Mouse (Mus musculus): Measurements from ENCODE around the gene Jph4. TPM values are rescaled to one million over a fixed set of nuclear protein-coding genes. Genes with fewer than 3 reads are reported as not detected.

Gene Jph4
- polyA plus RNA-seq, 2 experiments, result 0.04 TPM; not detected in 1

GRCm38 (mm10) chr14:55063581-55064381 is 53.0 kb downstream of the Jph4 start:
- no peak for DNase-seq (ENCODE audit: low read depth in 3 of 3, low spot score in 3 of 3)
- TF ChIP-seq EP300 (IDR thresholded peaks at IDR 0.05; ENCODE audit: low read depth) (no peak), CTCF (IDR thresholded peaks at IDR 0.05; ENCODE audit: low read depth) (no peak)
- H3K27ac ChIP-seq, result peak overlapping the region; percentile 85
- peak overlapping the region; percentile 89 for H3K4me2 ChIP-seq (ENCODE audit: low read depth)
- WGBS (ENCODE audit: insufficient replicate concordance), result 74% methylated on average over 22 of the region's 22 CpGs
- no peaks in the 10 kb centered on the region for H3K27me3 ChIP-seq (ENCODE audit: control insufficient read depth, insufficient read depth, low read length)
- ATAC-seq (ENCODE audit: insufficient read depth), result no peak
- peak overlapping the region; percentile 65 to 70 for H3K4me3 ChIP-seq (ENCODE audit: insufficient read depth in 1 of 2, low read depth in 2 of 2, low read length in 2 of 2)
- H3K9ac ChIP-seq (replicated peaks), result peak overlapping the region; percentile 97
- no peaks in the 10 kb centered on the region; the same call in 1 of the 2 replicates for H3K36me3 ChIP-seq (replicated peaks; ENCODE audit: control insufficient read depth, insufficient read depth, low read depth)
- H3K4me1 ChIP-seq (replicated peaks; ENCODE audit: control insufficient read depth in 2 of 2, insufficient read depth in 2 of 2, low read length in 1 of 2), result peaks cover 27 to 28% of the 10 kb centered on the region in 2 experiments
- H3K9me3 ChIP-seq (ENCODE audit: control insufficient read depth, low read length), result no peaks in the 10 kb centered on the region

- DNase-seq (ENCODE audit: low read depth in 3 of 3, low spot score in 3 of 3) (no peak), ATAC-seq (ENCODE audit: insufficient read depth) (peak; percentile 44)
- Histone ChIP-seq H3K36me3 (replicated peaks; ENCODE audit: control insufficient read depth, insufficient read depth, low read depth) (no peaks in the 10 kb centered on the region; the same call in 1 of the 2 replicates), H3K27me3 (ENCODE audit: control insufficient read depth, insufficient read depth, low read length) (no peaks in the 10 kb centered on the region), H3K4me2 (ENCODE audit: low read depth) (peak overlapping the region; percentile 89), H3K4me3 (ENCODE audit: insufficient read depth in 1 of 2, low read depth in 2 of 2, low read length in 2 of 2) (peak overlapping the region; percentile 65 to 70), H3K4me1 (replicated peaks; ENCODE audit: control insufficient read depth in 2 of 2, insufficient read depth in 2 of 2, low read length in 1 of 2) (peaks cover 33 to 35% of the 10 kb centered on the region in 2 experiments), H3K9ac (replicated peaks) (peak overlapping the region; percentile 97), H3K9me3 (ENCODE audit: control insufficient read depth, low read length) (no peaks in the 10 kb centered on the region), H3K27ac (peak overlapping the region; percentile 85)
- peak; percentile 68 for TF ChIP-seq CTCF (IDR thresholded peaks at IDR 0.05; ENCODE audit: low read depth)
- TF ChIP-seq EP300 (IDR thresholded peaks at IDR 0.05; ENCODE audit: low read depth), result no peak
- WGBS (ENCODE audit: insufficient replicate concordance), result 54% methylated on average over 5 of the region's 5 CpGs
Observed at GRCm38 (mm10) chr14:55063117-55063516, 53.6 kb downstream of the Jph4 start.

- peak; percentile 100 for ATAC-seq (ENCODE audit: insufficient read depth)
- peak overlapping the region; percentile 97 for H3K9ac ChIP-seq (replicated peaks)
- TF ChIP-seq CTCF (IDR thresholded peaks at IDR 0.05; ENCODE audit: low read depth), result peak; percentile 69
- TF ChIP-seq EP300 (IDR thresholded peaks at IDR 0.05; ENCODE audit: low read depth), result peak; percentile 59; the same call in 1 of the 2 replicates
- peak; percentile 89 to 91 (median 90) for DNase-seq (ENCODE audit: low read depth in 3 of 3, low spot score in 3 of 3)
- peaks cover 35 to 38% of the 10 kb centered on the region in 2 experiments for H3K4me1 ChIP-seq (replicated peaks; ENCODE audit: control insufficient read depth in 2 of 2, insufficient read depth in 2 of 2, low read length in 1 of 2)
- H3K4me2 ChIP-seq (ENCODE audit: low read depth), result peak overlapping the region; percentile 89
- no peaks in the 10 kb centered on the region for H3K27me3 ChIP-seq (ENCODE audit: control insufficient read depth, insufficient read depth, low read length)
- peak overlapping the region; percentile 85 for H3K27ac ChIP-seq
- no peaks in the 10 kb centered on the region for H3K9me3 ChIP-seq (ENCODE audit: control insufficient read depth, low read length)
- H3K4me3 ChIP-seq (ENCODE audit: insufficient read depth in 1 of 2, low read depth in 2 of 2, low read length in 2 of 2), result peak overlapping the region; percentile 65 to 70
- WGBS (ENCODE audit: insufficient replicate concordance), result 6% methylated on average over 17 of the region's 17 CpGs
- H3K36me3 ChIP-seq (replicated peaks; ENCODE audit: control insufficient read depth, insufficient read depth, low read depth), result no peaks in the 10 kb centered on the region; the same call in 1 of the 2 replicates
Observed at GRCm38 (mm10) chr14:55062626-55063025, 54.1 kb downstream of the Jph4 start.

- TF ChIP-seq EP300 (IDR thresholded peaks at IDR 0.05; ENCODE audit: low read depth) (no peak), CTCF (IDR thresholded peaks at IDR 0.05; ENCODE audit: low read depth) (no peak)
- ATAC-seq (ENCODE audit: insufficient read depth) (no peak), DNase-seq (ENCODE audit: low read depth in 3 of 3, low spot score in 3 of 3) (no peak)
- H3K4me2 ChIP-seq (ENCODE audit: low read depth), result peak overlapping the region; percentile 89
- WGBS (ENCODE audit: insufficient replicate concordance), result 52% methylated on average over 7 of the region's 7 CpGs
- peak overlapping the region; percentile 83 for H3K27ac ChIP-seq
- H3K4me3 ChIP-seq (ENCODE audit: insufficient read depth in 1 of 2, low read depth in 2 of 2, low read length in 2 of 2), result no peak overlapping the region
- H3K4me1 ChIP-seq (replicated peaks; ENCODE audit: control insufficient read depth in 2 of 2, insufficient read depth in 2 of 2, low read length in 1 of 2), result peaks cover 35 to 41% of the 10 kb centered on the region in 2 experiments
- peak overlapping the region; percentile 76 for H3K9ac ChIP-seq (replicated peaks)
- H3K36me3 ChIP-seq (replicated peaks; ENCODE audit: control insufficient read depth, insufficient read depth, low read depth), result no peaks in the 10 kb centered on the region
- no peaks in the 10 kb centered on the region for H3K9me3 ChIP-seq (ENCODE audit: control insufficient read depth, low read length)
- H3K27me3 ChIP-seq (ENCODE audit: control insufficient read depth, insufficient read depth, low read length), result no peaks in the 10 kb centered on the region
Observed at GRCm38 (mm10) chr14:55061845-55062244, 54.9 kb downstream of the Jph4 start.

GRCm38 (mm10) chr14:55059931-55060330 is 56.8 kb downstream of the Jph4 start:
- Histone ChIP-seq H3K36me3 (replicated peaks; ENCODE audit: control insufficient read depth, insufficient read depth, low read depth) (no peaks in the 10 kb centered on the region), H3K4me3 (ENCODE audit: insufficient read depth in 1 of 2, low read depth in 2 of 2, low read length in 2 of 2) (no peak overlapping the region), H3K4me1 (replicated peaks; ENCODE audit: control insufficient read depth in 2 of 2, insufficient read depth in 2 of 2, low read length in 1 of 2) (peaks cover 35 to 47% of the 10 kb centered on the region in 2 experiments), H3K27ac (peak overlapping the region; percentile 64), H3K27me3 (ENCODE audit: control insufficient read depth, insufficient read depth, low read length) (no peaks in the 10 kb centered on the region), H3K9me3 (ENCODE audit: control insufficient read depth, low read length) (no peaks in the 10 kb centered on the region), H3K4me2 (ENCODE audit: low read depth) (no peak overlapping the region), H3K9ac (replicated peaks) (no peak overlapping the region)
- ATAC-seq (ENCODE audit: insufficient read depth) (no peak), DNase-seq (ENCODE audit: low read depth in 3 of 3, low spot score in 3 of 3) (no peak)
- 80% methylated on average over 5 of the region's 5 CpGs for WGBS (ENCODE audit: insufficient replicate concordance)
- no peak for TF ChIP-seq EP300 (IDR thresholded peaks at IDR 0.05; ENCODE audit: low read depth)
- TF ChIP-seq CTCF (IDR thresholded peaks at IDR 0.05; ENCODE audit: low read depth), result no peak
